Mouse (Mus musculus) monocyte, adult 59 days (primary cell): Measurements from ENCODE around the gene Olfr889. TPM values are rescaled to one million over a fixed set of nuclear protein-coding genes. Genes with fewer than 3 reads are reported as not detected.

ENCODE experiments used
- total RNA-seq, 2 experiments: library from RNA; stranded (reverse); gene quantifications; one replicate each; pipeline ENCODE4 v1.2.4; 2023

Gene Olfr889
- not detected for total RNA-seq

DNA sequence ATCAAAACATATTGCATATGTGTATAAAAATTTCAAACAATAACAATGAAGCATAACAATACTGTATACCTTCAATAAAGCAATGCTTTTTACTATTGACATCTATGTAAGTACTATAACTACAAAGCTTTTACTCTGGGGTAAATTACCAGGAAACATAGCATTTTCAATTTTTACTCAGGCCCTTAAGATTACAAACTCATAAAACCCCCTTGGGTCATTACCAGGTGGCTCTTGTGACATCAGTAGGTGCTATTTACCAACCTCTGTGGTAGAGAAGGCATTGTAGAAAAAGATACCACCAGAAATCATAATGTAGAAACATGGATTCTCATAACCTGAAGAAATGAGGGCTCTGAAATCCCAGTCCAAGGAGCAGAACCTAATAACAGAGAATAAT, at the start of gene Olfr889:
Gene Olfr889, plus strand, starts transcription at position 301 of the 400 bp plus-strand sequence.

DNA sequence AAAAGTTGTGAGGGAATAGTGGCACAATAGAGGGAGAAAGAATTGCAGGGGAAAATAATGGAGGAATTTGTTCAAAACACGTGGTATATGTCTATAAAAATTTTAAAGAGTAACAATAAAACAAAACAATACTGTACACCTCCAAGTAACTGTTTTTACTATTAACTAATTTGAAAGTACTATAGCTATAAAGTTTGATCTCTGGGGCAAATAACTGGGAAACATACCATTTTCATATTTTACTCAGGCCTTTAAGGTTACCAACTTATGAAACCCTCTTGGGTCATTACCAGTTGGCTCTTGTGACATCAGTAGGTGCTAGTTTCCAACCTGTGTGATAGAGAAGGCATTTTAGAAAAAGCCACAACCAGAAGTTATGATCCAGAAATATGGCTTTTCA, 31.2 kb upstream of the Olfr889 start, which contains the start of gene Olfr887:
Gene Olfr887, plus strand, starts transcription at position 301 of the 400 bp plus-strand sequence.

GRCm38 (mm10) chr9:38107828-38108227, 7.2 kb upstream of the Olfr889 start, which contains the start of gene Olfr888:
Gene Olfr888, plus strand, starts transcription at chr9:38108128.

GRCm38 (mm10) chr9:38142217-38142616, 27.2 kb downstream of the Olfr889 start, which contains the start of gene Olfr890:
Gene Olfr890, plus strand, starts transcription at chr9:38142517.

Other genes with a start within 250 kb of the Olfr889 start
- not detected for gene Olfr145, start 218.5 kb upstream of the Olfr889 start, total RNA-seq
- gene Olfr878, start 197.4 kb upstream of the Olfr889 start, total RNA-seq, result not detected
- gene Olfr881, start 123.4 kb upstream of the Olfr889 start, total RNA-seq, result not detected
- not detected for gene Olfr883, start 89.4 kb upstream of the Olfr889 start, total RNA-seq
- gene Olfr884, start 68.6 kb upstream of the Olfr889 start, total RNA-seq, result not detected
- not detected for gene Olfr885, start 53.9 kb upstream of the Olfr889 start, total RNA-seq
- not detected for gene Olfr887, start 31.1 kb upstream of the Olfr889 start, total RNA-seq
- not detected for gene Olfr888, start 7.1 kb upstream of the Olfr889 start, total RNA-seq
- gene Olfr890, start 27.3 kb downstream of the Olfr889 start, total RNA-seq, result not detected
- gene Olfr891, start 65.6 kb downstream of the Olfr889 start, total RNA-seq, result not detected
- not detected for gene Olfr893, start 93.2 kb downstream of the Olfr889 start, total RNA-seq
- not detected for gene Olfr894, start 102.9 kb downstream of the Olfr889 start, total RNA-seq
- not detected for gene Olfr143, start 137.6 kb downstream of the Olfr889 start, total RNA-seq
- not detected for gene Olfr895, start 152.7 kb downstream of the Olfr889 start, total RNA-seq
- gene Olfr896-ps1, start 175.9 kb downstream of the Olfr889 start, total RNA-seq, result not detected
- not detected for gene Olfr25, start 213.9 kb downstream of the Olfr889 start, total RNA-seq
- not detected for gene Olfr898, start 233.2 kb downstream of the Olfr889 start, total RNA-seq